Mouse (Mus musculus): ENCODE measurements around the gene Phf8. TPM values are rescaled to one million over a fixed set of nuclear protein-coding genes. Genes with fewer than 3 reads are reported as not detected.

Phf8 gene
- polyA plus RNA-seq, 1 experiment from 2014 or later, result 31.6 TPM

Other genes starting within 250 kb of the Phf8 start
- 3.4 and 3.6 TPM in 2 replicates for gene Fam120c, start 176.5 kb upstream of the Phf8 start, polyA plus RNA-seq (2014; fragmentation: Nextera tagmentation; extraction: Ambion mirVana)